Mouse (Mus musculus) C2C12 (cell line): ENCODE measurements around the gene Tmem117.

Experiments used
- CEBPB ChIP-seq: IDR thresholded peaks from one replicate; pipeline ENCODE4 v1.6.1; 2011; ENCODE audit warnings: low read depth, mild to moderate bottlenecking, control low read depth, moderate library complexity
- CTCF ChIP-seq: IDR thresholded peaks from one replicate; pipeline ENCODE4 v1.5.1; 2011; ENCODE audit not compliant: control insufficient read depth, insufficient read depth, insufficient read length
- FOSL1 ChIP-seq: IDR thresholded peaks from one replicate; pipeline ENCODE4 v1.8.0; 2011; ENCODE audit warnings: mild to moderate bottlenecking, low read length; ENCODE audit not compliant: poor library complexity, insufficient read depth, severe bottlenecking
- MAX ChIP-seq: IDR thresholded peaks from one replicate; pipeline ENCODE4 v1.6.1; 2011; ENCODE audit warnings: mild to moderate bottlenecking, control low read depth
- MYOD1 ChIP-seq: IDR thresholded peaks from one replicate; pipeline ENCODE4 v1.6.1; 2011; ENCODE audit warnings: low read depth; ENCODE audit not compliant: control insufficient read depth, insufficient read length
- MYOG ChIP-seq: IDR thresholded peaks from one replicate; pipeline ENCODE4 v1.6.1; 2011; ENCODE audit not compliant: control insufficient read depth, insufficient read length; ENCODE audit errors: extremely low read depth
- USF1 ChIP-seq: IDR thresholded peaks from one replicate; pipeline ENCODE4 v1.6.1; 2011; ENCODE audit warnings: low read depth, mild to moderate bottlenecking, control low read depth, moderate library complexity

DNA sequence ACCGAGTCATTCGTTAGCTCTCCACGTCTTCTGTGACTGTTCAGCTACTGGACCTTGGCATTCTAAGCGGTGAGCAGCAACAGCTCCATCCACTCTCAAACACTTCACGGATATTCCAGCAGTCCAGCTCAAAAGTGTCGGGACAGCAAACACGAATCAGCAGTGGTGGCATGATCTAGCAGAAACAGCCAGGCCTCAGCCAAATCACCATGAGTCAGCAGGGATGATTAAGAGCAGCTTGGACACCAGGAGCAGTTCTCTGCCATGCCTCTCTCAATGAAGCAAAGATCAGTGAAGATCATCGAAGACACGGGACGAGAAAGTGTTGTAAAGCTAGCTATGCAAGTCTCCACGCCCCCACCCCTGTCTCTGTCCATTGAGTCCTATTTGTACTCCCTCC, 13.0 kb upstream of the Tmem117 start:
- TF ChIP-seq MYOG (no peak), CTCF (no peak), MYOD1 (no peak), USF1 (no peak), CEBPB (no peak), MAX (no peak), FOSL1 (no peak)
